Mouse (Mus musculus) MEL (cell line): ENCODE measurements around the gene Atp12a. TPM values are rescaled to one million over a fixed set of nuclear protein-coding genes. Genes with fewer than 3 reads are reported as not detected.

Experiments
- DNase-seq: peaks from one replicate; pipeline ENCODE4 v3.0.0; 2011; ENCODE audit warnings: low read depth, low spot score
- H3K27ac ChIP-seq: 2 replicates; pipeline ENCODE4 v1.5.1; 2012; ENCODE audit warnings: low read depth, mild to moderate bottlenecking, control low read depth, low read length, moderate library complexity; ENCODE audit not compliant: control insufficient read depth
- H3K27me3 ChIP-seq, 2 experiments: fragments of 150-350 bp in 1 of 2; sonication (generic) in 1 of 2; 2 replicates each; pipeline ENCODE4 v1.6.1; 2012; ENCODE audit warnings: low read length in 2 of 2, mild to moderate bottlenecking in 2 of 2, improper control_type of control experiment in 1 of 2, moderate library complexity in 1 of 2; ENCODE audit not compliant: insufficient read depth in 2 of 2, control insufficient read depth in 1 of 2
- H3K36me3 ChIP-seq, 2 experiments: 2 replicates each; pipeline ENCODE4 v1.6.1; 2012 to 2014; ENCODE audit warnings: low read length in 2 of 2, improper control_type of control experiment in 1 of 2, inconsistent platforms in 1 of 2, mild to moderate bottlenecking in 1 of 2; ENCODE audit not compliant: insufficient read depth in 2 of 2, control insufficient read depth in 1 of 2
- H3K4me1 ChIP-seq, 2 experiments: fragments of 150-350 bp in 1 of 2; sonication (generic) in 1 of 2; 2 replicates each; pipeline ENCODE4 v1.6.1; 2012; ENCODE audit warnings: low read length in 2 of 2, improper control_type of control experiment in 1 of 2, mild to moderate bottlenecking in 1 of 2; ENCODE audit not compliant: insufficient read depth in 2 of 2, control insufficient read depth in 1 of 2
- H3K4me3 ChIP-seq, 2 experiments: fragments of 150-350 bp in 1 of 2; sonication (generic) in 1 of 2; 2 replicates each; pipeline ENCODE4 v1.5.1; 2012; ENCODE audit warnings: low read depth in 2 of 2, low read length in 2 of 2, mild to moderate bottlenecking in 2 of 2, moderate library complexity in 2 of 2, control low read depth in 1 of 2, improper control_type of control experiment in 1 of 2; ENCODE audit not compliant: control insufficient read depth in 1 of 2, insufficient read depth in 1 of 2
- H3K79me2 ChIP-seq: 2 replicates; pipeline ENCODE4 v1.6.1; 2012; ENCODE audit warnings: mild to moderate bottlenecking, low read length, moderate library complexity; ENCODE audit not compliant: control insufficient read depth, poor library complexity, insufficient read depth
- H3K9ac ChIP-seq: 2 replicates; pipeline ENCODE4 v1.6.1; 2012; ENCODE audit warnings: low read depth, mild to moderate bottlenecking, control low read depth, low read length, moderate library complexity; ENCODE audit not compliant: control insufficient read depth, poor library complexity, severe bottlenecking
- H3K9me3 ChIP-seq: fragments of 150-350 bp; sonication (generic); replicated peaks from 2 replicates; pipeline ENCODE4 v1.6.1; 2012; ENCODE audit warnings: mild to moderate bottlenecking, low read length, improper control_type of control experiment, moderate library complexity; ENCODE audit not compliant: insufficient read depth
- BHLHE40 ChIP-seq: IDR thresholded peaks from 2 replicates; pipeline ENCODE4 v1.6.1; 2012; ENCODE audit warnings: low read depth, mild to moderate bottlenecking, inconsistent platforms, low read length, improper control_type of control experiment, borderline replicate concordance
- CHD1 ChIP-seq: IDR thresholded peaks from 2 replicates; pipeline ENCODE4 v1.6.1; 2012; ENCODE audit warnings: low read depth, mild to moderate bottlenecking, inconsistent platforms, low read length, improper control_type of control experiment
- CHD2 ChIP-seq: IDR thresholded peaks from 2 replicates; pipeline ENCODE4 v1.6.1; 2011; ENCODE audit warnings: low read length, improper control_type of control experiment
- ELF1 ChIP-seq: IDR thresholded peaks from 2 replicates; pipeline ENCODE4 v1.6.1; 2014; ENCODE audit warnings: low read depth, mild to moderate bottlenecking, inconsistent platforms, low read length, improper control_type of control experiment, moderate library complexity
- EP300 ChIP-seq, 2 experiments: IDR thresholded peaks; 2 replicates each; pipeline ENCODE4 v1.6.1; 2011; ENCODE audit warnings: improper control_type of control experiment in 2 of 2, low read length in 2 of 2, low read depth in 1 of 2, mild to moderate bottlenecking in 1 of 2
- ETS1 ChIP-seq: IDR thresholded peaks from 2 replicates; pipeline ENCODE4 v1.6.1; 2012; ENCODE audit warnings: low read depth, mild to moderate bottlenecking, inconsistent platforms, low read length, improper control_type of control experiment, moderate library complexity
- GATA1 ChIP-seq: IDR thresholded peaks from 2 replicates; pipeline ENCODE4 v1.6.1; 2011; ENCODE audit warnings: low read depth, low read length, improper control_type of control experiment
- HCFC1 ChIP-seq: IDR thresholded peaks from 2 replicates; pipeline ENCODE4 v1.6.1; 2012; ENCODE audit warnings: low read depth, mild to moderate bottlenecking, inconsistent platforms, low read length, improper control_type of control experiment, moderate library complexity
- JUND ChIP-seq: IDR thresholded peaks from 2 replicates; pipeline ENCODE4 v1.6.1; 2011; ENCODE audit warnings: low read depth, mild to moderate bottlenecking, improper control_type of control experiment, low read length
- MYB ChIP-seq: IDR thresholded peaks from 2 replicates; pipeline ENCODE4 v1.6.1; 2011; ENCODE audit warnings: mild to moderate bottlenecking, low read depth, low read length, improper control_type of control experiment
- NELFE ChIP-seq: IDR thresholded peaks from 2 replicates; pipeline ENCODE4 v1.6.1; 2011; ENCODE audit warnings: low read depth, low read length, improper control_type of control experiment
- RAD21 ChIP-seq: IDR thresholded peaks from 2 replicates; pipeline ENCODE4 v1.6.1; 2011; ENCODE audit warnings: mild to moderate bottlenecking, low read depth, low read length, improper control_type of control experiment
- TCF12 ChIP-seq: IDR thresholded peaks from 2 replicates; pipeline ENCODE4 v1.6.1; 2014; ENCODE audit warnings: low read depth, mild to moderate bottlenecking, inconsistent platforms, low read length, improper control_type of control experiment, moderate library complexity
- UBTF ChIP-seq: IDR thresholded peaks from 2 replicates; pipeline ENCODE4 v1.6.1; 2012; ENCODE audit warnings: low read depth, mild to moderate bottlenecking, inconsistent platforms, low read length, improper control_type of control experiment, moderate library complexity, borderline replicate concordance; ENCODE audit not compliant: insufficient read depth
- ZKSCAN1 ChIP-seq: IDR thresholded peaks from 2 replicates; pipeline ENCODE4 v1.6.1; 2012; ENCODE audit warnings: low read depth, mild to moderate bottlenecking, inconsistent platforms, low read length, improper control_type of control experiment, moderate library complexity
- ZNF384 ChIP-seq: IDR thresholded peaks from 2 replicates; pipeline ENCODE4 v1.6.1; 2012; ENCODE audit warnings: low read depth, mild to moderate bottlenecking, inconsistent platforms, low read length, improper control_type of control experiment
- polyA plus RNA-seq, 2 experiments: library from polyadenylated mRNA; stranded (reverse) in 1 of 2; unstranded in 1 of 2; fragments of >175 nt in 1 of 2; fragments of >200 nt in 1 of 2; gene quantifications; 2 replicates each; pipeline versions ENCODE4 v1.2.1 to v1.2.4; 2012; ENCODE audit warnings: low replicate concordance in 2 of 2, low read depth in 1 of 2; ENCODE audit not compliant: insufficient read length in 2 of 2, insufficient read depth in 1 of 2, missing spikeins in 1 of 2
- total RNA-seq: library from RNA; depleted of rRNA; stranded (reverse); fragments of 300-350 nt; gene quantifications from 2 replicates; pipeline ENCODE4 v1.2.3, GENCODE M21; 2012; rRNA removed

Atp12a gene
- total and polyA plus RNA-seq, 3 experiments, result not detected

GRCm38 (mm10) chr14:56402311-56403071, 37.6 kb downstream of the Atp12a start, which contains the start of gene Rnf17 (continued):
- TF ChIP-seq ZKSCAN1 (no peak; the same call in 1 of the 2 replicates), HCFC1 (peak; percentile 71; the same call in 1 of the 2 replicates), JUND (no peak), UBTF (0 out of 2 replicates have a peak, but pooled peaks have one; percentile 63), ZNF384 (peak; percentile 89), ELF1 (peak; percentile 35; the same call in 1 of the 2 replicates), RAD21 (no peak), NELFE (peak; percentile 81), CHD2 (no peak; the same call in 1 of the 2 replicates), BHLHE40 (peak; percentile 99), CHD1 (no peak), EP300 (IDR thresholded peaks at IDR 0.05; ENCODE audit: low read depth in 1 of 2, low read length in 2 of 2) (peak in 1 of 2 experiments; percentile 56; a peak in 2 of 4 replicates), MYB (no peak), ETS1 (no peak)
- TF ChIP-seq, all 39 proteins: peak for 18

GRCm38 (mm10) chr14:56403072-56403375, 38.2 kb downstream of the Atp12a start:
- H3K9me3 ChIP-seq, result no peaks in the 10 kb centered on the region
- peak overlapping the region; percentile 70 for H3K9ac ChIP-seq
- peak overlapping the region; percentile 71 for H3K27ac ChIP-seq
- peaks cover 15 to 18% of the 10 kb centered on the region in 2 experiments for H3K36me3 ChIP-seq
- H3K27me3 ChIP-seq, result no peaks in the 10 kb centered on the region
- no peak for DNase-seq
- TF ChIP-seq GATA1 (no peak), ZNF384 (peak; percentile 70), CHD1 (0 out of 2 replicates have a peak, but pooled peaks have one; percentile 69), TCF12 (0 out of 2 replicates have a peak, but pooled peaks have one; percentile 14)
- H3K4me1 ChIP-seq, result no peaks in the 10 kb centered on the region; a peak in 1 of 4 replicates
- peak overlapping the region; percentile 75 to 78 for H3K4me3 ChIP-seq
- H3K79me2 ChIP-seq, result peaks cover 14% of the 10 kb centered on the region

Other genes with a start within 250 kb of the Atp12a start
- gene Gzme, start 244.4 kb upstream of the Atp12a start, total RNA-seq, result not detected in 2 replicates
- not detected for gene Gzme, start 244.4 kb upstream of the Atp12a start, polyA plus RNA-seq
- not detected in 2 replicates for gene Gzmd, start 232.5 kb upstream of the Atp12a start, total RNA-seq
- gene Gzmd, start 232.5 kb upstream of the Atp12a start, polyA plus RNA-seq, result not detected
- not detected in 2 replicates for gene Gzmg, start 205.5 kb upstream of the Atp12a start, total RNA-seq
- not detected for gene Gzmg, start 205.5 kb upstream of the Atp12a start, polyA plus RNA-seq
- gene Gzmn, start 190.5 kb upstream of the Atp12a start, total RNA-seq, result not detected in 2 replicates
- not detected for gene Gzmn, start 190.5 kb upstream of the Atp12a start, polyA plus RNA-seq
- gene Gzmf, start 153.7 kb upstream of the Atp12a start, total RNA-seq, result not detected in 2 replicates
- not detected for gene Gzmf, start 153.7 kb upstream of the Atp12a start, polyA plus RNA-seq
- gene Gzmc, start 130.4 kb upstream of the Atp12a start, total RNA-seq, result not detected in 2 replicates
- gene Gzmc, start 130.4 kb upstream of the Atp12a start, polyA plus RNA-seq, result not detected
- gene Gzmb, start 102.8 kb upstream of the Atp12a start, total RNA-seq, result 1.4 and 1.7 TPM in 2 replicates
- under 1 TPM in 1 of 2 experiments, not detected in 1; 0.64 TPM for gene Gzmb, start 102.8 kb upstream of the Atp12a start, polyA plus RNA-seq
- 46.4 and 49.8 TPM in 2 replicates for gene Rnf17, start 37.5 kb downstream of the Atp12a start, total RNA-seq
- 100 to 1,000 TPM in 1 of 2 experiments, 10 to 100 TPM in 1; 37.0 to 183 TPM for gene Rnf17, start 37.5 kb downstream of the Atp12a start, polyA plus RNA-seq
- 2.8 and 3.2 TPM in 2 replicates for gene Cenpj, start 210.4 kb downstream of the Atp12a start, total RNA-seq
- 1 to 10 TPM in 1 of 2 experiments, not detected in 1; 7.5 TPM for gene Cenpj, start 210.4 kb downstream of the Atp12a start, polyA plus RNA-seq
- 1.5 and 2.2 TPM in 2 replicates for gene Parp4, start 210.6 kb downstream of the Atp12a start, total RNA-seq
- 1 to 10 TPM in 1 of 2 experiments, not detected in 1; 5.2 TPM for gene Parp4, start 210.6 kb downstream of the Atp12a start, polyA plus RNA-seq